Mouse (Mus musculus): Measurements from ENCODE around the gene Ensa.

- TF ChIP-seq POLR2A (IDR thresholded peaks at IDR 0.05; ENCODE audit: low read depth, low read length), result no peak
- no peak for TF ChIP-seq CTCF (conservative IDR thresholded peaks at IDR 0.05; ENCODE audit: insufficient read depth, insufficient read length, low read depth, low read length)
Observed at GRCm38 (mm10) chr3:95663486-95663885, 38.7 kb downstream of the Ensa start.

All from kidney, adult 2 months (tissue).